Mouse (Mus musculus) bone marrow macrophage, adult 2 months (primary cell): ENCODE data around the gene Sox5.

Experiments used
- CTCF ChIP-seq: IDR thresholded peaks from 2 replicates; pipeline ENCODE4 v1.5.1; 2012; ENCODE audit warnings: low read depth, mild to moderate bottlenecking, low read length, moderate library complexity
- POLR2A ChIP-seq: IDR thresholded peaks from 2 replicates; pipeline ENCODE4 v1.6.1; 2012; ENCODE audit warnings: mild to moderate bottlenecking, low read depth, low read length, borderline replicate concordance

GRCm38 (mm10) chr6:143967724-143968400 lies 813.9 kb downstream of the Sox5 start:
- TF ChIP-seq POLR2A (no peak), CTCF (no peak)
